Mouse (Mus musculus) neural tube, embryonic 15.5 days (tissue): ENCODE results near the gene March8. TPM values are rescaled to one million over a fixed set of nuclear protein-coding genes. Genes with fewer than 3 reads are reported as not detected.

Experiments used
- ATAC-seq: fragments of 200-750 bp; cut with Nextera tagmentation; 2 replicates; pipeline ENCODE4 v1.8.0; 2017; ENCODE audit warnings: mild to moderate bottlenecking, moderate TSS enrichment, moderate library complexity; ENCODE audit not compliant: low FRiP score
- H3K27ac ChIP-seq: fragments of 300-500 bp; sonication (generic); replicated peaks from 2 replicates; pipeline ENCODE4 v1.5.1; 2015; ENCODE audit warnings: mild to moderate bottlenecking, inconsistent platforms
- H3K27me3 ChIP-seq: fragments of 300-500 bp; sonication (generic); replicated peaks from 2 replicates; pipeline ENCODE4 v1.6.1; 2015; ENCODE audit warnings: inconsistent platforms
- H3K36me3 ChIP-seq: fragments of 300-500 bp; sonication (generic); 2 replicates; pipeline ENCODE4 v1.6.1; 2015; ENCODE audit warnings: inconsistent platforms
- H3K4me1 ChIP-seq: fragments of 300-500 bp; sonication (generic); 2 replicates; pipeline ENCODE4 v1.6.1; 2015; ENCODE audit warnings: inconsistent platforms
- H3K4me2 ChIP-seq: fragments of 300-500 bp; sonication (generic); 2 replicates; pipeline ENCODE4 v1.6.1; 2015; ENCODE audit warnings: inconsistent platforms, mild to moderate bottlenecking, moderate library complexity
- H3K4me3 ChIP-seq: fragments of 300-500 bp; sonication (generic); replicated peaks from 2 replicates; pipeline ENCODE4 v1.5.1; 2015; ENCODE audit warnings: mild to moderate bottlenecking, inconsistent platforms
- H3K9ac ChIP-seq: fragments of 300-500 bp; sonication (generic); replicated peaks from 2 replicates; pipeline ENCODE4 v1.6.1; 2015; ENCODE audit warnings: mild to moderate bottlenecking, inconsistent platforms
- H3K9me3 ChIP-seq: fragments of 300-500 bp; sonication (generic); replicated peaks from 2 replicates; pipeline ENCODE4 v1.6.1; 2016; ENCODE audit warnings: inconsistent platforms
- WGBS: fragments of 180-500 bp; shearing (Covaris S2); methylation state at CpG from one replicate; pipeline ENCODE4 v1.1.7; 2015; ENCODE audit warnings: mixed read lengths; 5-methylcytosine and 5-hydroxymethylcytosine counted together
- polyA plus RNA-seq: library from polyadenylated mRNA; unstranded; fragments of >200 nt; fragmentation: Nextera tagmentation; extraction: Ambion mirVana; gene quantifications from 2 replicates; pipeline ENCODE4 v1.2.1, GENCODE M21; 2015

The March8 gene
- polyA plus RNA-seq, 1 experiment from 2014 or later: 56.0 TPM

DNA sequence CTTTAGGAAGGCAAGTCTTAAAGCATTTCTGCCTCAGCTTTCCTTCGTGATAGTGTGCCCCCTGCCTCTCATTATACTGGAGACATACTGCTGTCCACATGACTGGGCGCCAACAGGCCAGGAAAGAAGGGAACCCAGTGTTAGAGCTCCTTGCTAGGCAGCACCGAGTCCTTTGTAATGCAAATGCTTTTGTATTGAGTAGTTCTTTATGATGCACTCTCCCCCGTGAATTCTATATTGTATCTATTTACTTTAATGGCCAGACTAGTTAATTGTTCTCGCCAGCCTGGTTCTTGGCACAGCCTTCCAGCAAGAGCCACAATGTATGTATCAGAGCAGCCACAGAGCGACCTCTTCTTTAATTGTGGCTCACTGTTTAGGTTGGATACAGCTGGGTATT is 59.8 kb downstream of the March8 start:
- H3K4me3 ChIP-seq: no peak overlapping the region
- ATAC-seq: no peak; the same call in 1 of the 2 replicates

DNA sequence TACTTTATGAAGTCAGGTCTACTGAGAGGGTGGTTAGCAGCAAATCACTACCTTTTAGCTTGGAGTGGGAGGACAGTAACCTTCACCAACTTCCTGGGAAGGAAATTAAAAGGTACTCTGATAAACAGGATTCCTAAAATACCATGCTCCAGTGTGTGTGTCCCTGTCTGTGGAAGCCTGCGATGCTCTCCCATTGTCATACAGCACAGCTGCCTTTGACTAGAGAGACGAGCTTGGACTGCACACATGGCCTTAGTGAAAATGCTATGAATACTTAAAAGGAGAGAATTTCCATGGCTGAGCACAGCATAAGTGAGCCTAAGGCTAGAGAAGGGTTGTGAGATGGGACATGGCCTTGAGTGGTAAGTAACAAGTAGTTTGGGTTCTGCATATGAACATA is 60.3 kb downstream of the March8 start:
- Histone ChIP-seq H3K4me1 (peaks cover 23% of the 10 kb centered on the region), H3K4me2 (no peak overlapping the region), H3K9ac (no peak overlapping the region), H3K27ac (peak overlapping the region; percentile 71), H3K36me3 (peaks cover 18% of the 10 kb centered on the region), H3K4me3 (no peak overlapping the region), H3K9me3 (no peaks in the 10 kb centered on the region), H3K27me3 (no peaks in the 10 kb centered on the region)
- 16% methylated on average over 2 of the region's 2 CpGs for WGBS
- ATAC-seq: no peak

More for the DNA sequence above, 59.8 kb downstream of the March8 start:
- Histone ChIP-seq H3K27ac (peak overlapping the region; percentile 71), H3K4me2 (peak overlapping the region; percentile 13; the same call in 1 of the 2 replicates), H3K27me3 (no peaks in the 10 kb centered on the region), H3K4me1 (peaks cover 23% of the 10 kb centered on the region), H3K36me3 (peaks cover 16% of the 10 kb centered on the region), H3K9me3 (no peaks in the 10 kb centered on the region), H3K9ac (no peak overlapping the region)
- WGBS: 8% methylated on average over 6 of the region's 6 CpGs

DNA sequence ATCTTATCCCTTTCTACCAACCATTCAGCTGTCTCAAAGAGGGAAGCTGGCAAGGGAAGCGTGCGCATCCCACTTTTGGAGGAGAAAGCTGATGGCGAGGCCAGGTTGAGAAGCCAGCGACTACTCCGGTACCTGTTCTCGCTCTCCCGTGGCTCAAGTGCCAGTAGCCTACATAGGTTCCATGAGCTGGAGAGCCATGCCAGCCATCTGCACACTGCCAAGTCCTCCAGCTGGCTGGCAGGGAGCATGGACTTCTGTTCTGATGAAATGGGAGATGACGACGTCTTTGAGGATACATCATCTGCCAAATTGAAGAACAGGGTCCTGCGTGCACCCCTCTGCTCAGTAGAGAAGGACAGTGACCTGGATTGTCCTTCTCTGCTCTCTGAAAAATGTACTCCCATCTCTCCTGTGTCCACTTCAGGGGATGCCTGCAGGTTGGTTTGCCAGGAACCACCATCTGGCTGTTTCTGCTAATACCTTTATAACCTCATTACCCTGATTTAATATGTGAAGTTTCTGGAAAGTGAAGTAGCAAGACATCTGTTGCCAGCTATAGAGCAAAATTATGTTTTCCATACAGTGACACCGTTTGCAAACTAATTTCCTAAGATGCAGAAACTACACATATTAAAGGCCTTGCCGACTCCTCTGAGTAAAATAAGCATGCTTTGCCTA is 64.1 kb downstream of the March8 start:
- H3K36me3 ChIP-seq: peaks cover 29% of the 10 kb centered on the region
- ATAC-seq: no peak
- H3K4me2 ChIP-seq: no peak overlapping the region
- no peaks in the 10 kb centered on the region for H3K9me3 ChIP-seq
- H3K27ac ChIP-seq: no peak overlapping the region
- 91% methylated on average over 12 of the region's 12 CpGs for WGBS
- peaks cover 16% of the 10 kb centered on the region for H3K4me1 ChIP-seq
- H3K27me3 ChIP-seq: no peaks in the 10 kb centered on the region
- no peak overlapping the region for H3K9ac ChIP-seq
- no peak overlapping the region for H3K4me3 ChIP-seq

DNA sequence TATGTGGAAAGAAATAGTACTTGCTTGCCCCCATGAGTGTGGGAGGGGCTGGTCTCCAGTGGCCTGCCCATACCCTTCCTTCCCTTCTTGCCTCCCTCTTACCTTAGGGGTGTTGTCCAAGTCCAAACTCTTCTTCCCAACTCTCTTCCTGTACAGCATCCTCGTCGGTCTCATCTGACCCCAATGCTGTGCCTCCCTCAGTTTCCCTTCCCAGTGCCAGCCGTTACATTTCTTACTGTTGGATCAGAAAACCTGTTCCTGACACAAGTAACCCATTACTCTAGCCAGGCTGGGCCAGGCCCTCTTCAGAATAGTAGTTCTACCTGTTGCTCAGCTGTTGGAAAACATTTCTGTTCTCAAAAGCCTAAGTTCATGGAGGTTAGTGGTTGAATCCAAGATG is 64.6 kb downstream of the March8 start:
- H3K36me3 ChIP-seq: peaks cover 29% of the 10 kb centered on the region
- no peak overlapping the region for H3K9ac ChIP-seq
- ATAC-seq: no peak
- H3K27me3 ChIP-seq: no peaks in the 10 kb centered on the region
- H3K27ac ChIP-seq: no peak overlapping the region
- H3K4me3 ChIP-seq: no peak overlapping the region
- H3K4me2 ChIP-seq: no peak overlapping the region
- WGBS: 95% methylated on average over 3 of the region's 3 CpGs
- no peaks in the 10 kb centered on the region for H3K9me3 ChIP-seq
- H3K4me1 ChIP-seq: peaks cover 10% of the 10 kb centered on the region

DNA sequence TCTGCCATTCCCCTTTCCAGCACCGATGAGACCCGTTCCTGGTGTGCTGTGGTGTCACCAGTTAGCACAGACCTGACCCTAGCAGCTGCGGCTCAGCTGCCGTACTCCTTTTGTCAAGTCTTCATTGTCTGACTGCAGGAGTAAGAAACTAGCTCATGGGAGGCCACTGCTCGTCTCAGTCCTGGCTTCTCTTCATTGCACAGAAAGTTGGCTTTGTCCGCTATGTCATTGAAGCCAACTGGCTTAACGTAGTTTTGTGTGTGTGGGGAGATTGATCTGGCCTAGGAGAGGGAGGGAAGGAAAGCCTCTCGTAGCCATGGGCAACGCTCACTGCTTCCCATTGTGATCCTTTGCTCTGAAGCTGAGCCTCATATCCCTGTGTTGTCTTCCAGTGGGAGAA is 67.4 kb downstream of the March8 start:
- Histone ChIP-seq H3K9ac (no peak overlapping the region), H3K9me3 (no peaks in the 10 kb centered on the region), H3K4me1 (no peaks in the 10 kb centered on the region), H3K27ac (no peak overlapping the region; the same call in 1 of the 2 replicates), H3K4me3 (no peak overlapping the region), H3K4me2 (no peak overlapping the region), H3K27me3 (no peaks in the 10 kb centered on the region), H3K36me3 (peaks cover 40% of the 10 kb centered on the region)
- 20% methylated on average over 9 of the region's 9 CpGs for WGBS
- ATAC-seq: no peak

DNA sequence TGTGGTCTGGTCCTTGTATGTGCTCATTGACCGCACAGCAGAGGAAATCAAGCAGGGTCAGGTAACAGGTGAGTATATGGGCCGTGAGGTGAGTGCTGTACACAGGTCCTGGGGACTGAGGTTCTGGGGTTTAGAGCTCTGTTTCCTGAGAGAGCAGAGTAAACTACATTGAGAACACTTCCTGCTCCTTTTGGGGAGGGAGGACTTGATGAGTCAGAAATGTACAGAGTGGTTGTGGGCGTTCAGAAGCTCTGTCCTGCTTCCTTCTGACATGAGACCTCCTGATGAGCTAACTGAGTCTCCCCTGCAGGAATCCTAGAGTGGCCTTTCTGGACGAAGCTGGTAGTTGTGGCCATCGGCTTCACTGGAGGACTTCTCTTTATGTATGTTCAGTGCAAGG is 67.9 kb downstream of the March8 start:
- no peaks in the 10 kb centered on the region for H3K4me1 ChIP-seq
- 87% methylated on average over 5 of the region's 5 CpGs for WGBS
- peaks cover 44% of the 10 kb centered on the region for H3K36me3 ChIP-seq
- H3K27ac ChIP-seq: no peak overlapping the region; the same call in 1 of the 2 replicates
- H3K9me3 ChIP-seq: no peaks in the 10 kb centered on the region
- no peak overlapping the region for H3K9ac ChIP-seq
- no peak overlapping the region for H3K4me2 ChIP-seq
- H3K27me3 ChIP-seq: no peaks in the 10 kb centered on the region
- no peak overlapping the region for H3K4me3 ChIP-seq
- ATAC-seq: no peak

DNA sequence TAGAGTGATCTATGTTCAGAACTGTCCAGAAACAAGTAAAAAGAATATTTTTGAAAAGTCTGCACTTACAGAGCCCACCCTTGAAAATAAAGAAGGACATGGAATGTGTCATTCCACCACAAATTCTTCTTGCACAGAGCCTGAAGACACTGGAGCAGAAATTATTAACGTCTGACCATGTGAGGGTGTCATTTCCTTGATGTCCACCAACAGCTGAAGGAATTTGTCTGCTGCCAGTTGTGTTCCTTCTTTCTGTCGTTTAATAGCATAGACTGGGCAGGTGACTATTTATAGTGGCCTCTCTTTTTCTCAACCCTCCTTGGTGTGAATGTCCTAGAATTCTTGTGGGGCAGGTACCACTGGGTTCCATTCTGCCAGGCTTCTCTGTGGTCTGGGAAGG is 68.3 kb downstream of the March8 start:
- Histone ChIP-seq H3K27ac (no peak overlapping the region), H3K9me3 (no peaks in the 10 kb centered on the region), H3K4me3 (no peak overlapping the region), H3K9ac (no peak overlapping the region), H3K27me3 (no peaks in the 10 kb centered on the region), H3K4me1 (no peaks in the 10 kb centered on the region), H3K4me2 (no peak overlapping the region), H3K36me3 (peaks cover 44% of the 10 kb centered on the region)
- 76% methylated on average over 2 of the region's 2 CpGs for WGBS
- no peak for ATAC-seq

DNA sequence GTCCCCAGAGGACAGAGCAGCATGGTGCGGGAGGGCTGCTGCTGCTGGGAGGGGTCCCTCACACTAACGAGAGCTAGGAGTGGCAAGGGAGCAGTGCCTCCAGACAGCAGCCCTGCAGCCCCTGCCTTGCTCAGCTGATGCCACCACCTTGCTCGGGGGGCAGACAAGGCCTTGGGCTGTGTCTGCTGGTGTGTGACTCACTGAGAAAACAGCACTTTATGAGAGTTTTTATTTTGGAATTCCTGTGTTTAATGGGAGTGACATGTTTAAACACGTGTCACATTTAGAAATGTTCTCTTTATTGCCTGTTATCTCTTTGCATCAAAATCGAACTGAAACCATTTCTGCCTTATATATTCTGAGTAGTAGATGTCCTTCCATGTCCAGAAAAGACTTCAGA is 68.9 kb downstream of the March8 start:
- H3K9ac ChIP-seq: no peak overlapping the region
- WGBS: 67% methylated on average over 5 of the region's 5 CpGs
- no peaks in the 10 kb centered on the region for H3K9me3 ChIP-seq
- peaks cover 41% of the 10 kb centered on the region for H3K36me3 ChIP-seq
- no peak overlapping the region for H3K4me3 ChIP-seq
- ATAC-seq: no peak
- no peak overlapping the region for H3K4me2 ChIP-seq
- H3K27me3 ChIP-seq: no peaks in the 10 kb centered on the region
- no peaks in the 10 kb centered on the region for H3K4me1 ChIP-seq
- H3K27ac ChIP-seq: no peak overlapping the region

DNA sequence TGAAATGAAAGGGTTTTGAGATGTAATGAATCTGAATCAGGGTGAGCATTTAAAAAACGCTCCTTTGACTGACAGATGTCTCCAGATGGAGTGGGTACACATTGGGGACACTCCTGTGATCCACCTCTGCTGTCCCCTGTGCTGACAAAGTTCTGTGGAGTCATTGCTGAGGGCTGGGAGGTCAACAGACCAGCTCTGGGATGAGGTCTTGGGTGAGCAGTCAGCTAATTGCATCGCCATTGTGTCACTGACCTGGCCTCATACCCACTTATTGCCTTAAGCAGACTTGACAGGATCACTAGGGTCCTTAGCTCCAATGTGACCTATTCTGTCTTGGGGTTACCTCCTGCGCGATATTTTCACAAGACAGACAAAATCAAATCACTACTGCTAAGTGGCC is 69.4 kb downstream of the March8 start:
- ATAC-seq: no peak
- Histone ChIP-seq H3K4me3 (no peak overlapping the region), H3K9ac (no peak overlapping the region), H3K27me3 (no peaks in the 10 kb centered on the region), H3K4me2 (no peak overlapping the region), H3K9me3 (no peaks in the 10 kb centered on the region), H3K27ac (no peak overlapping the region), H3K36me3 (peaks cover 38% of the 10 kb centered on the region), H3K4me1 (no peaks in the 10 kb centered on the region)
- 92% methylated on average over 4 of the region's 4 CpGs for WGBS

DNA sequence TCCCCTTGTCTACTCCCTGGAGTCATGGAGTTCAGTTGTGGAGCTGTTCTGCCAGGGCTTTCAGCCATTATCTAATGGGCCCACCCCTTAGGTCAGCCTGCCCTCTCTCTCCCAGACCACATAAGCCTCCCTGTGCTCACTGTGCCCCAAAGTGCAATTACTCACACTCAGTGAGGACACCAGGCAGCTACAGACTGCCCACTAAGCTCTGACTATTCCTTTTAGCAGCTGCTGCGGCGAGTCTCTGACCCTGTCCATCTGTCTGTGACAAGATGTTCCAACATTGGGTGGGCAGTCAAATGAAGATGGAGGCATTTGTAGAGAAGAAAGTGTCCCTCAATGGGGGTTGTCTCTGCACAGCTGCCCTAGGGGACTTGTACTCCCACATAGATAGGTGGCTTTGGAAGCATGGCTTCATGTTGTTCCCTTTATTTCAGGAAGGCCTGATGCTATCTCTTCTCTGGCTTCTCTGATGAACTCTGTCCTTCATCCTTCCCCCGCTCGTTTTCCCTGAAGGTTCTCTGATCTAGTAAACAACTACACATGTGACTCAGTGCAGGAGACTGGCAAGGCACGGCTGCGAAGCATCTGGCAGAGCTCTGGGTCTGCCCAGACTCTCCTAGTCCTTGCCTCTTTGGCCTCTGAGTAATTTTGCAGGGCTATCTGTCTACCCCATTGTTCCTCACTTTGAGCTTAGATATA is 70.3 kb downstream of the March8 start:
- no peaks in the 10 kb centered on the region for H3K4me1 ChIP-seq
- H3K27me3 ChIP-seq: no peaks in the 10 kb centered on the region
- H3K27ac ChIP-seq: no peak overlapping the region
- no peak overlapping the region for H3K4me2 ChIP-seq
- WGBS: 92% methylated on average over 6 of the region's 6 CpGs
- ATAC-seq: no peak
- H3K4me3 ChIP-seq: no peak overlapping the region
- no peaks in the 10 kb centered on the region for H3K9me3 ChIP-seq
- no peak overlapping the region for H3K9ac ChIP-seq
- peaks cover 38% of the 10 kb centered on the region for H3K36me3 ChIP-seq

DNA sequence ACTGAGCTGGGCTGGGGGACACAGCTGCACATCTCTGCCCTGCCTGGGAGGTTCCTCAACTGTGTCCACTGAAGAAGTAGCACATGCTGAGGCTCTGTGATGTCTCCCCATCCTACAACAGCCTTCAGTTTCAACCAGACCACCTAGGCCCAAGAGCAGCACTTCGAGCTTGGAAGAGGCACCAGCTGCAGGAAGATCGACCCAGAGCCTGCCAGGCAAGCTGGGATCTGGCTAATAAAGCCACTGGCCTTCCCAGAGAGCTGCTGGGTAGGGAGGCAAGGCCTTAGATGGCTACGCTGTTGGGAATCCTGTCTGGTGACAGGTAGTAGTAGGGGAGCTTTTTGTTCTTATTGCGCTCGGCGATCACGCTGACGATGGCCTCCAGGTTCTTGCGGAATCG is 72.6 kb downstream of the March8 start:
- H3K4me1 ChIP-seq: no peaks in the 10 kb centered on the region
- no peaks in the 10 kb centered on the region for H3K27me3 ChIP-seq
- H3K4me2 ChIP-seq: no peak overlapping the region
- no peak for ATAC-seq
- no peak overlapping the region for H3K9ac ChIP-seq
- H3K27ac ChIP-seq: no peak overlapping the region
- H3K9me3 ChIP-seq: no peaks in the 10 kb centered on the region
- peaks cover 38% of the 10 kb centered on the region for H3K36me3 ChIP-seq
- H3K4me3 ChIP-seq: no peak overlapping the region
- WGBS: 97% methylated on average over 10 of the region's 10 CpGs

DNA sequence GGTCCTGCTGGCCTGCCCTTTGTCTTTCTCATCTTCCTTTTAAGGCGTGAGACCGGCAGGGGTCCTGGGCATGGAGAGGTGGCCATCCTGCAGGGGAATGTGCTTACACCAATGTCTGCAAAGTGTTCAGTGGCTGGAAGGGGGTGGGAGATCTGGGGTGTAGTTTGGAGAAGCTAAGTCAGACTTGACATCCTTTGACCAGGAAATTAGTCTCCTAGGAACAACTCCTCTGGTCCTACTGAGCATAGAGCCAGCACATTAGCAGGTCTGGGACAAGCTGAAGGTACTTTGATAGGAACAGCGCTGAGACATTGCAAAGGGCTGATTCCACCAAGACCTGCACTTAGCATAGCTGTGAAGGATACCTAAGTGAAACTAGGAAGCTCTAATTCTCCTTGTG is 73.9 kb downstream of the March8 start:
- Histone ChIP-seq H3K27me3 (no peaks in the 10 kb centered on the region), H3K4me3 (no peak overlapping the region), H3K36me3 (peaks cover 26% of the 10 kb centered on the region), H3K4me2 (no peak overlapping the region), H3K9me3 (no peaks in the 10 kb centered on the region), H3K9ac (no peak overlapping the region), H3K27ac (no peak overlapping the region), H3K4me1 (no peaks in the 10 kb centered on the region)
- WGBS: 74% methylated on average over 3 of the region's 3 CpGs
- ATAC-seq: no peak
